Comparison of ENCODE assay signal across 9 mouse cellular contexts in genomic region chr2:28374838-28375237, GRCm38 (mm10).
DNase-seq lines count a peak whose midpoint lies in the region; ATAC-seq and TF ChIP-seq lines count a peak whose summit lies in the region.
"Had no signal": no experiment of that assay in that cellular context is flagged by ENCODE, and none has a peak within 500 bp of the region (broad histone marks: within the 10 kb centered on the region; RNA-seq: fewer than 3 reads in every experiment).

No protein-coding gene starts in this region.

- no peak overlapping the region for H3K27ac ChIP-seq in ES-Bruce4 (ENCODE audit: insufficient read depth, low read length)
- no peak overlapping the region for H3K27ac ChIP-seq in lung, embryonic 16.5 days (ENCODE audit: low read length)
- H3K27ac ChIP-seq: heart, embryonic 13.5 days had no signal

- peak; percentile 40 for DNase-seq in CD4-positive, CD25-positive, alpha-beta regulatory T cell, adult 2 months (ENCODE audit: low read depth, low spot score)
- peak; percentile 44 for DNase-seq in c-Kit-positive CD71-positive TER-119-positive erythroid progenitor cells, embryonic 14.5 days (ENCODE audit: low spot score)
- peak; percentile 68 for DNase-seq in gastrocnemius, postnatal 10 days
- DNase-seq in kidney, postnatal 14 days: peak; percentile 71
- peak; percentile 67 for DNase-seq in right cerebral cortex, postnatal 25 days

- peak; percentile 96 for TF ChIP-seq CTCF in ES-Bruce4 (IDR thresholded peaks at IDR 0.05; ENCODE audit: low read depth, low read length)

- H3K9ac ChIP-seq in ES-Bruce4 (ENCODE audit: low read depth, poor library complexity, severe bottlenecking): no peak overlapping the region
- H3K9ac ChIP-seq in lung, embryonic 16.5 days (ENCODE audit: low read length): no peak overlapping the region
- H3K9ac ChIP-seq: heart, embryonic 13.5 days had no signal

- TF ChIP-seq POLR2A in ES-Bruce4 (IDR thresholded peaks at IDR 0.05; ENCODE audit: insufficient read depth, low read length): no peak

- no peaks in the 10 kb centered on the region for H3K27me3 ChIP-seq in ES-Bruce4 (ENCODE audit: control insufficient read depth, insufficient read depth, low read length, poor library complexity, severe bottlenecking)
- no peaks in the 10 kb centered on the region for H3K27me3 ChIP-seq in lung, embryonic 16.5 days (ENCODE audit: control insufficient read depth, insufficient read depth, low read depth, low read length)

- H3K4me1 ChIP-seq in ES-Bruce4 (ENCODE audit: control insufficient read depth, insufficient read depth, low read length): peaks cover 1% of the 10 kb centered on the region
- peaks cover 8% of the 10 kb centered on the region; the same call in 1 of the 2 replicates for H3K4me1 ChIP-seq in lung, embryonic 16.5 days (replicated peaks; ENCODE audit: control insufficient read depth, insufficient read depth, low read length)

- no peaks in the 10 kb centered on the region for H3K9me3 ChIP-seq in ES-Bruce4 (replicated peaks; ENCODE audit: control insufficient read depth, insufficient read depth, low read length, poor library complexity, severe bottlenecking)
- H3K9me3 ChIP-seq in lung, embryonic 16.5 days (ENCODE audit: control insufficient read depth, low read length): no peaks in the 10 kb centered on the region
- H3K9me3 ChIP-seq: heart, embryonic 13.5 days had no signal

- 16% methylated on average over 3 of the region's 3 CpGs for WGBS in lung, embryonic 16.5 days

- no peak for TF ChIP-seq EP300 in ES-Bruce4 (IDR thresholded peaks at IDR 0.05; ENCODE audit: insufficient read depth, low read depth, low read length)

- ATAC-seq in CD4-positive, CD25-positive, alpha-beta regulatory T cell, adult 4 months: no peak
- ATAC-seq in lung, embryonic 16.5 days (ENCODE audit: low read depth): peak; percentile 43; the same call in 1 of the 2 replicates

- H3K4me3 ChIP-seq in ES-Bruce4 (ENCODE audit: low read depth, low read length): no peak overlapping the region
- H3K4me3 ChIP-seq in lung, embryonic 16.5 days (ENCODE audit: low read length): no peak overlapping the region
- H3K4me3 ChIP-seq: heart, embryonic 13.5 days had no signal

- no peak overlapping the region for H3K4me2 ChIP-seq in lung, embryonic 16.5 days (ENCODE audit: low read depth, low read length)
- H3K4me2 ChIP-seq: heart, embryonic 13.5 days had no signal

- H3K36me3 ChIP-seq in ES-Bruce4 (ENCODE audit: control insufficient read depth, insufficient read depth, low read length, poor library complexity, severe bottlenecking): no peaks in the 10 kb centered on the region
- H3K36me3 ChIP-seq in lung, embryonic 16.5 days (ENCODE audit: control insufficient read depth, insufficient read depth, low read length): no peaks in the 10 kb centered on the region
- H3K36me3 ChIP-seq: heart, embryonic 13.5 days had no signal
